Mouse (Mus musculus): ENCODE results near the gene Msi1. TPM values are rescaled to one million over a fixed set of nuclear protein-coding genes. Genes with fewer than 3 reads are reported as not detected.

Gene Msi1
- polyA plus RNA-seq, 1 experiment from 2014 or later = 142 TPM

Other genes with a start within 250 kb of the Msi1 start
- 0.31 and 0.43 TPM in 2 replicates for gene Cabp1, start 235.2 kb upstream of the Msi1 start, polyA plus RNA-seq (2016; fragmentation: Nextera tagmentation; extraction: Ambion mirVana)
- gene Pop5, start 193.8 kb upstream of the Msi1 start, polyA plus RNA-seq (2016; fragmentation: Nextera tagmentation; extraction: Ambion mirVana) = 116 and 119 TPM in 2 replicates
- gene Rnf10, start 156.7 kb upstream of the Msi1 start, polyA plus RNA-seq (2016; fragmentation: Nextera tagmentation; extraction: Ambion mirVana) = 119 and 132 TPM in 2 replicates
- 58.7 and 58.8 TPM in 2 replicates for gene Coq5, start 149.9 kb upstream of the Msi1 start, polyA plus RNA-seq (2016; fragmentation: Nextera tagmentation; extraction: Ambion mirVana)
- gene Dynll1, start 128.6 kb upstream of the Msi1 start, polyA plus RNA-seq (2016; fragmentation: Nextera tagmentation; extraction: Ambion mirVana) = 1,650 and 1,695 TPM in 2 replicates
- 399 and 417 TPM in 2 replicates for gene Srsf9, start 102.4 kb upstream of the Msi1 start, polyA plus RNA-seq (2016; fragmentation: Nextera tagmentation; extraction: Ambion mirVana)
- 37.6 and 40.2 TPM in 2 replicates for gene Gatc, start 88.4 kb upstream of the Msi1 start, polyA plus RNA-seq (2016; fragmentation: Nextera tagmentation; extraction: Ambion mirVana)
- 56.6 and 57.7 TPM in 2 replicates for gene Triap1, start 88.4 kb upstream of the Msi1 start, polyA plus RNA-seq (2016; fragmentation: Nextera tagmentation; extraction: Ambion mirVana)
- gene Cox6a1, start 80.6 kb upstream of the Msi1 start, polyA plus RNA-seq (2016; fragmentation: Nextera tagmentation; extraction: Ambion mirVana) = 754 and 787 TPM in 2 replicates
- not detected in 2 replicates for gene Pla2g1b, start 36.7 kb downstream of the Msi1 start, polyA plus RNA-seq (2016; fragmentation: Nextera tagmentation; extraction: Ambion mirVana)
- gene Sirt4, start 55.1 kb downstream of the Msi1 start, polyA plus RNA-seq (2016; fragmentation: Nextera tagmentation; extraction: Ambion mirVana) = 13.1 and 13.9 TPM in 2 replicates
- gene Pxn, start 77.1 kb downstream of the Msi1 start, polyA plus RNA-seq (2016; fragmentation: Nextera tagmentation; extraction: Ambion mirVana) = 34.3 and 35.8 TPM in 2 replicates
- gene Rplp0, start 129.9 kb downstream of the Msi1 start, polyA plus RNA-seq (2016; fragmentation: Nextera tagmentation; extraction: Ambion mirVana) = 1,454 and 1,463 TPM in 2 replicates
- gene Gcn1l1, start 135.7 kb downstream of the Msi1 start, polyA plus RNA-seq (2016; fragmentation: Nextera tagmentation; extraction: Ambion mirVana) = 64.9 and 66.1 TPM in 2 replicates
- 11.2 and 12.4 TPM in 2 replicates for gene Rab35, start 202.3 kb downstream of the Msi1 start, polyA plus RNA-seq (2016; fragmentation: Nextera tagmentation; extraction: Ambion mirVana)

Data from forebrain, embryonic 10.5 days (tissue).